Mouse (Mus musculus) CH12.LX (cell line): ENCODE measurements around the gene Dnal1. TPM values are rescaled to one million over a fixed set of nuclear protein-coding genes. Genes with fewer than 3 reads are reported as not detected.
A peak's percentile ranks its signal among the peaks of the same experiment; 100 is the strongest.

ENCODE experiments used
- DNase-seq: peaks from one replicate; pipeline ENCODE4 v3.0.0-alpha.2; 2013; ENCODE audit errors: extremely low read depth
- H3K27ac ChIP-seq: 2 replicates; pipeline ENCODE4 v1.5.1; 2012; ENCODE audit warnings: low read depth, mild to moderate bottlenecking, control low read depth, moderate library complexity; ENCODE audit not compliant: insufficient read depth
- H3K27me3 ChIP-seq: replicated peaks from 2 replicates; pipeline ENCODE3; 2012; ENCODE audit warnings: inconsistent platforms
- H3K36me3 ChIP-seq, 2 experiments: replicated peaks in 1 of 2; 2 replicates each; pipeline versions ENCODE3 to v1.6.1; 2012; ENCODE audit warnings: inconsistent platforms in 1 of 2, low read length in 1 of 2, mild to moderate bottlenecking in 1 of 2, mixed read lengths in 1 of 2, moderate library complexity in 1 of 2; ENCODE audit not compliant: control insufficient read depth in 1 of 2, insufficient read depth in 1 of 2
- H3K4me1 ChIP-seq, 2 experiments: 2 replicates each; pipeline ENCODE4 v1.6.1; 2012; ENCODE audit warnings: inconsistent platforms in 1 of 2, moderate library complexity in 1 of 2; ENCODE audit not compliant: insufficient read depth in 2 of 2, control insufficient read depth in 1 of 2
- H3K4me2 ChIP-seq: 2 replicates; pipeline ENCODE4 v1.6.1; 2012; ENCODE audit warnings: low read depth, mild to moderate bottlenecking, control low read depth; ENCODE audit not compliant: poor library complexity, insufficient read depth, severe bottlenecking
- H3K4me3 ChIP-seq, 3 experiments: fragments of 150-350 bp in 1 of 3; sonication (generic) in 1 of 3; replicated peaks in 1 of 3; 2 replicates each; pipeline versions ENCODE3 to v1.5.1; 2011 to 2012; ENCODE audit warnings: low read depth in 2 of 3, low read length in 2 of 3, mild to moderate bottlenecking in 2 of 3, moderate library complexity in 2 of 3, control low read depth in 1 of 3, improper control_type of control experiment in 1 of 3, inconsistent platforms in 1 of 3, mixed read lengths in 1 of 3; ENCODE audit not compliant: poor library complexity in 1 of 3
- H3K79me2 ChIP-seq: replicated peaks from 2 replicates; pipeline ENCODE4 v1.6.1; 2012; ENCODE audit warnings: mild to moderate bottlenecking, moderate library complexity; ENCODE audit not compliant: control insufficient read depth, poor library complexity, insufficient read depth, severe bottlenecking; ENCODE audit errors: extremely low read depth
- H3K9ac ChIP-seq: 2 replicates; pipeline ENCODE4 v1.6.1; 2012; ENCODE audit warnings: low read depth, mild to moderate bottlenecking, control low read depth, moderate library complexity; ENCODE audit not compliant: insufficient read depth
- H3K9me3 ChIP-seq: replicated peaks from 2 replicates; pipeline ENCODE3; 2012; ENCODE audit warnings: low read length, inconsistent platforms, mixed read lengths
- BHLHE40 ChIP-seq: IDR thresholded peaks from 2 replicates; pipeline ENCODE4 v1.6.1; 2011; ENCODE audit warnings: mild to moderate bottlenecking, low read depth, low read length, improper control_type of control experiment
- CHD2 ChIP-seq: IDR thresholded peaks from 2 replicates; pipeline ENCODE4 v1.6.1; 2011; ENCODE audit warnings: low read length, improper control_type of control experiment
- ELF1 ChIP-seq: IDR thresholded peaks from 2 replicates; pipeline ENCODE4 v1.6.1; 2014; ENCODE audit warnings: low read depth, mild to moderate bottlenecking, inconsistent platforms, low read length, improper control_type of control experiment
- EP300 ChIP-seq: IDR thresholded peaks from 2 replicates; pipeline ENCODE4 v1.6.1; 2011; ENCODE audit warnings: low read length, improper control_type of control experiment
- ETS1 ChIP-seq: conservative IDR thresholded peaks from 2 replicates; pipeline ENCODE4 v1.6.1; 2012; ENCODE audit warnings: low read depth, mild to moderate bottlenecking, inconsistent platforms, low read length, improper control_type of control experiment, moderate library complexity
- GABPA ChIP-seq: IDR thresholded peaks from 2 replicates; pipeline ENCODE4 v1.6.1; 2012; ENCODE audit warnings: low read depth, low read length, improper control_type of control experiment, inconsistent platforms; ENCODE audit not compliant: insufficient replicate concordance
- HCFC1 ChIP-seq: IDR thresholded peaks from 2 replicates; pipeline ENCODE4 v1.6.1; 2012; ENCODE audit warnings: low read depth, mild to moderate bottlenecking, inconsistent platforms, low read length, improper control_type of control experiment
- IRF4 ChIP-seq: IDR thresholded peaks from 2 replicates; pipeline ENCODE4 v1.6.1; 2014; ENCODE audit warnings: low read depth, mild to moderate bottlenecking, inconsistent platforms, low read length, improper control_type of control experiment
- JUN ChIP-seq: IDR thresholded peaks from 2 replicates; pipeline ENCODE4 v1.6.1; 2011; ENCODE audit warnings: low read depth, mild to moderate bottlenecking, low read length, improper control_type of control experiment, moderate library complexity; ENCODE audit not compliant: insufficient read depth
- JUND ChIP-seq: conservative IDR thresholded peaks from 2 replicates; pipeline ENCODE4 v1.6.1; 2011; ENCODE audit warnings: low read depth, low read length, improper control_type of control experiment
- KAT2A ChIP-seq: IDR thresholded peaks from 2 replicates; pipeline ENCODE4 v1.6.1; 2012; ENCODE audit warnings: low read length, improper control_type of control experiment, inconsistent platforms; ENCODE audit not compliant: insufficient replicate concordance
- MAFK ChIP-seq: IDR thresholded peaks from 2 replicates; pipeline ENCODE4 v1.6.1; 2011; ENCODE audit warnings: low read length, improper control_type of control experiment; ENCODE audit not compliant: insufficient replicate concordance
- MEF2A ChIP-seq: IDR thresholded peaks from 2 replicates; pipeline ENCODE4 v1.6.1; 2014; ENCODE audit warnings: low read depth, mild to moderate bottlenecking, inconsistent platforms, low read length, improper control_type of control experiment, borderline replicate concordance
- MYC ChIP-seq: IDR thresholded peaks from 2 replicates; pipeline ENCODE4 v1.6.1; 2011; ENCODE audit warnings: low read depth, mild to moderate bottlenecking, improper control_type of control experiment, low read length
- NRF1 ChIP-seq: IDR thresholded peaks from 2 replicates; pipeline ENCODE4 v1.6.1; 2014; ENCODE audit warnings: low read depth, mild to moderate bottlenecking, inconsistent platforms, low read length, improper control_type of control experiment, moderate library complexity
- PAX5 ChIP-seq: IDR thresholded peaks from 2 replicates; pipeline ENCODE4 v1.6.1; 2012; ENCODE audit warnings: low read length, inconsistent platforms, mixed read lengths
- POLR2A ChIP-seq: IDR thresholded peaks from 2 replicates; pipeline ENCODE4 v1.6.1; 2011; ENCODE audit warnings: low read depth, mild to moderate bottlenecking, improper control_type of control experiment, low read length
- POLR2AphosphoS2 ChIP-seq: IDR thresholded peaks from 2 replicates; pipeline ENCODE4 v1.6.1; 2011; ENCODE audit warnings: low read depth, low read length, improper control_type of control experiment
- RAD21 ChIP-seq: IDR thresholded peaks from 2 replicates; pipeline ENCODE4 v1.6.1; 2011; ENCODE audit warnings: low read depth, mild to moderate bottlenecking, low read length, improper control_type of control experiment, moderate library complexity
- RCOR1 ChIP-seq: conservative IDR thresholded peaks from 2 replicates; pipeline ENCODE4 v1.6.1; 2012; ENCODE audit warnings: low read depth, mild to moderate bottlenecking, inconsistent platforms, low read length, improper control_type of control experiment
- SIN3A ChIP-seq: IDR thresholded peaks from 2 replicates; pipeline ENCODE4 v1.6.1; 2012; ENCODE audit warnings: low read length, improper control_type of control experiment, inconsistent platforms
- SMC3 ChIP-seq: IDR thresholded peaks from 2 replicates; pipeline ENCODE4 v1.6.1; 2011; ENCODE audit warnings: low read depth, low read length, improper control_type of control experiment
- TCF12 ChIP-seq: IDR thresholded peaks from 2 replicates; pipeline ENCODE4 v1.6.1; 2014; ENCODE audit warnings: low read depth, mild to moderate bottlenecking, inconsistent platforms, low read length, improper control_type of control experiment
- UBTF ChIP-seq: IDR thresholded peaks from 2 replicates; pipeline ENCODE4 v1.6.1; 2012; ENCODE audit warnings: low read depth, mild to moderate bottlenecking, inconsistent platforms, low read length, improper control_type of control experiment, moderate library complexity
- USF2 ChIP-seq: conservative IDR thresholded peaks from 2 replicates; pipeline ENCODE4 v1.6.1; 2011; ENCODE audit warnings: low read depth, low read length, improper control_type of control experiment
- dilution Hi-C: fragments of 300-500 bp; cut with MboI; formaldehyde crosslinking; loops from 2 replicates; pipeline ENCODE4 v1.14.3; 2020; ENCODE audit warnings: low sequenced_read_pairs; ENCODE audit not compliant: extremely low pct_unique_long_range_greater_than_20kb, extremely low pct_ligation_motif_present
- in situ Hi-C: fragments of 300-500 bp; cut with MboI; formaldehyde crosslinking; loops from 3 replicates; pipeline ENCODE4 v1.14.3; 2019; ENCODE audit warnings: low sequenced_read_pairs, low pct_ligation_motif_present, low pct_unique_long_range_greater_than_20kb, mixed read lengths
- polyA plus RNA-seq: library from polyadenylated mRNA; unstranded; fragments of >175 nt; gene quantifications from 2 replicates; pipeline ENCODE4 v1.2.1, GENCODE M21; 2012; ENCODE audit warnings: low read depth; ENCODE audit not compliant: insufficient read length
- total RNA-seq, 2 experiments: library from RNA; depleted of rRNA; stranded (reverse); fragments of 300-350 nt in 1 of 2; fragments of >200 nt in 1 of 2; gene quantifications; 2 replicates each; pipeline ENCODE4 v1.2.3; 2012 to 2014

Dnal1 gene
- total and polyA plus RNA-seq, 3 experiments, result 1.6 to 2.1 (median 1.7) TPM

DNA sequence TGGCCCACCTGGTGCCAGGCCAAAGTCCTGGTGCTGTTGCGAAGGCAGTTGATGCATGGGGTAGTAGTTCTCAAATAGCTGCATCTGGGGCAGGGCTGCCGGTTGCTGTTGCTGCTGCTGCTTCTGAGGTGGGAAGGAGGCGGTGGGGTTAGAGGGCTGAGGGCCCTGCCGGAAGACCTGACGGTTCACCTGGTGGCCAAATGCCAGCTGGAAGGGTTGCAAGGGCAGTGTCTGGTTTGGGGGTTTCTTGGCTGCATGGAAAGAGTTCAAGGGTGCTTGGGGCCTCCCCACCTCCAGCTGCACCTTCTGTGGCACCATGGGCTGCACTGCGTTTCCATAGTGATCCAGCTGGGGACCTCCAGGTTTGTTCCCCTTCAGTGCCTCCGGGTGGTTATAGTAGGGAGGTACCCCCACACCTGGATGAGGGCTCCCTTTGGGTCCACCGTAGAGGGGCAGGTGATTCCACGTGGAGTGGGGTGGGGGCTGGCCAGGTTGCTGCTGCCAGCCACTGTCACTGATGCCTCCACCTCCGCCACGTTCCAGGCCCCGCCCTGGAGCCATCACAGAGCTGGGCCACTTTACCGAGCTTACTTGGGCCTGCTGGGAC is 59.2 kb downstream of the Dnal1 start:
- no peak overlapping the region for H3K4me3 ChIP-seq
- TF ChIP-seq JUND (no peak), UBTF (no peak), USF2 (no peak), ETS1 (peak; percentile 51), POLR2AphosphoS2 (no peak), NRF1 (no peak), ELF1 (no peak), EP300 (no peak), JUN (no peak), CHD2 (no peak), HCFC1 (no peak), BHLHE40 (0 out of 2 replicates have a peak, but pooled peaks have one; percentile 19), GABPA (no peak), IRF4 (no peak), TCF12 (peak; percentile 52; the same call in 1 of the 2 replicates), MYC (no peak), RAD21 (no peak), MAFK (no peak), RCOR1 (no peak), SIN3A (no peak), SMC3 (no peak), KAT2A (no peak), MEF2A (no peak), POLR2A (no peak), PAX5 (no peak)
- H3K4me1 ChIP-seq, result peaks cover 38 to 60% of the 10 kb centered on the region in 2 experiments
- dilution Hi-C loops (no loop called here), in situ Hi-C loops (no loop called here)
- no peak overlapping the region for H3K4me2 ChIP-seq
- no peaks in the 10 kb centered on the region for H3K9me3 ChIP-seq
- peak; percentile 65 for DNase-seq
- no peaks in the 10 kb centered on the region for H3K27me3 ChIP-seq
- H3K27ac ChIP-seq, result no peak overlapping the region
- H3K9ac ChIP-seq, result no peak overlapping the region
- peaks cover 12% of the 10 kb centered on the region for H3K79me2 ChIP-seq
- peaks cover 27 to 58% of the 10 kb centered on the region in 2 experiments for H3K36me3 ChIP-seq
